Mouse (Mus musculus) 3T3-L1 (cell line): ENCODE results near the gene Krt86.
"Not testable (repeated sequence)": the region's sequence is repeated elsewhere in the genome, so short reads cannot be mapped to it uniquely, and the experiment has no call there.

Source experiments
- DNase-seq: peaks from one replicate; pipeline ENCODE4 v3.0.0-alpha.2; 2015; ENCODE audit warnings: low read depth, low spot score

The Krt86 gene

GRCm38 (mm10) chr15:101492718-101493117 is 19.4 kb downstream of the Krt86 start:
- DNase-seq = no peak

- no peak for DNase-seq
Observed at GRCm38 (mm10) chr15:101493713-101494112, 20.4 kb downstream of the Krt86 start.

- DNase-seq = peak; percentile 19
Observed at GRCm38 (mm10) chr15:101494203-101494602, 20.9 kb downstream of the Krt86 start.

- peak; percentile 57 for DNase-seq
Observed at GRCm38 (mm10) chr15:101495266-101495665, 22.0 kb downstream of the Krt86 start.

- DNase-seq = peak; percentile 89
Observed at GRCm38 (mm10) chr15:101497181-101497580, 23.9 kb downstream of the Krt86 start.

- no peak for DNase-seq
Observed at GRCm38 (mm10) chr15:101506896-101507758, 33.8 kb downstream of the Krt86 start.

- no peak for DNase-seq
Observed at GRCm38 (mm10) chr15:101508247-101508646, 35.0 kb downstream of the Krt86 start.

GRCm38 (mm10) chr15:101517161-101517560 is 43.9 kb downstream of the Krt86 start, which contains the start of gene Gm49425:
Gm49425 (minus strand) TSS chr15:101517261.
- not testable (repeated sequence) for DNase-seq

GRCm38 (mm10) chr15:101519792-101520191 is 46.5 kb downstream of the Krt86 start:
- DNase-seq = peak; percentile 90

- no peak for DNase-seq
Observed at GRCm38 (mm10) chr15:101522556-101523232, 49.4 kb downstream of the Krt86 start.
